Mouse (Mus musculus): ENCODE measurements around the gene 4931422A03Rik. TPM values are rescaled to one million over a fixed set of nuclear protein-coding genes. Genes with fewer than 3 reads are reported as not detected.

Gene 4931422A03Rik
- polyA plus RNA-seq, 1 experiment = not detected

DNA sequence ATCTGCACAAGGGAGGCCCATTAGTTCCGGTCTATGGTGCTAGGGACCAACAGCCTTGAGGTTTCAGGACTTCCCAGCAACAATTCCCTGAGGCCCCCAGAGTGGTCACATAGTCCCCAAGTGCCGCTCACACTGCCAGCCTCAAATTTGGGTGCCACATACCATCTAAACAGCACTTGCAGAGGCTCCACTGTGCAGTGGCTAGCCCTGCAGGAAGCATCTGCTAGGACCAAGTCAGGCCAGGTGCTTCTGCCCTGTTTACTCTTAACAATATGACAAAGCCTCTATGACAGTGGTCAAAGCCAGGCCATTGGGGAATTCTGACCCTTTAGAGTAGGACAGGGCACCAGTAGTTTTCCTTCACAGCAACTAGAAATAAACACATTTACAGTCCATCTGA lies 91.5 kb downstream of the 4931422A03Rik start:
- Histone ChIP-seq H3K4me3 (ENCODE audit: low read depth, low read length) (no peak overlapping the region), H3K27ac (ENCODE audit: insufficient read depth, low read depth, low read length) (no peak overlapping the region), H3K36me3 (ENCODE audit: control insufficient read depth, insufficient read depth, low read length) (no peaks in the 10 kb centered on the region), H3K27me3 (ENCODE audit: control insufficient read depth, insufficient read depth, low read length) (no peaks in the 10 kb centered on the region), H3K4me1 (ENCODE audit: control insufficient read depth, insufficient read depth, insufficient read length, low read length) (no peaks in the 10 kb centered on the region)
- TF ChIP-seq CTCF (IDR thresholded peaks at IDR 0.05; ENCODE audit: extremely low read depth, insufficient read length, insufficient replicate concordance, low read depth, low read length) = no peak
- no peak for TF ChIP-seq POLR2A (IDR thresholded peaks at IDR 0.05; ENCODE audit: low read depth, low read length)
- WGBS = 91% methylated on average over 2 of the region's 2 CpGs

DNA sequence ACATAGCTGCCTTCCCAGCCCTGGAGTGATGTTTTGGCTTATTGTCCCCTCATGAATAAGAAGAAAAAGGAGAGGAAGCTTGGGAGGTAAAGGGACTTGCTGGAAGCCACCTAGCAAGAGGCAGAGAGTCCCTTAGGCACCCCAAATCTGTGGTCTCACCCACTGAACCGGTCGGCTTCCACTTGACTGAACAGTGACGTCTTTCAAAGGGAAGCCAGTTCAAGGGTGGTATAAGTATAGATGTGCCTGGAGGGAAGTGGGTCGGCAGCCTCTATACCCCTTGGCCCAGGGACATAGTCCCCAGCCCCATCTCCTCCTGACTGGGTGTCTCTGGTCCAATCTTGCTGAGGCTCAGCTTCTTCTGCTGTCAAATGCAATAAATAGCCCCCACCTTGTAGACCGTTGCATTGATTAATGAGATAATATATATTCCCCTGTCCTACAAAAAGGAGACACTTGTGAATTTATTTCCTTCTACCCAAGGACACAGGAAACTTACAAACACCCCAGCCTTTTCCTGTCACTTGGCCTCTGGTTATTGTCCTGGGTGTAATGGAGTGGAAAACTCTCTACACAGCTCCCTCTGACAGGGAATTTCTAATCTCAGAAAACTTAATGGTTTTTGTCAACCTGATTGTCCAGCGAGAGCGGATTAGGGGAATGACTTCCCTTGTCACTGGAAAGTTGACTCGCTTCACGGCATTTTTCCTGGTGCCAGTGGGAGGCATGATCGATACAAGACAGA lies 92.3 kb downstream of the 4931422A03Rik start:
- Histone ChIP-seq H3K36me3 (ENCODE audit: control insufficient read depth, insufficient read depth, low read length) (no peaks in the 10 kb centered on the region), H3K27me3 (ENCODE audit: control insufficient read depth, insufficient read depth, low read length) (no peaks in the 10 kb centered on the region), H3K4me3 (ENCODE audit: low read depth, low read length) (no peak overlapping the region), H3K27ac (ENCODE audit: insufficient read depth, low read depth, low read length) (no peak overlapping the region), H3K4me1 (ENCODE audit: control insufficient read depth, insufficient read depth, insufficient read length, low read length) (no peaks in the 10 kb centered on the region)
- TF ChIP-seq POLR2A (IDR thresholded peaks at IDR 0.05; ENCODE audit: low read depth, low read length) = no peak
- no peak for TF ChIP-seq CTCF (IDR thresholded peaks at IDR 0.05; ENCODE audit: extremely low read depth, insufficient read length, insufficient replicate concordance, low read depth, low read length)
- 75% methylated on average over 10 of the region's 10 CpGs for WGBS

DNA sequence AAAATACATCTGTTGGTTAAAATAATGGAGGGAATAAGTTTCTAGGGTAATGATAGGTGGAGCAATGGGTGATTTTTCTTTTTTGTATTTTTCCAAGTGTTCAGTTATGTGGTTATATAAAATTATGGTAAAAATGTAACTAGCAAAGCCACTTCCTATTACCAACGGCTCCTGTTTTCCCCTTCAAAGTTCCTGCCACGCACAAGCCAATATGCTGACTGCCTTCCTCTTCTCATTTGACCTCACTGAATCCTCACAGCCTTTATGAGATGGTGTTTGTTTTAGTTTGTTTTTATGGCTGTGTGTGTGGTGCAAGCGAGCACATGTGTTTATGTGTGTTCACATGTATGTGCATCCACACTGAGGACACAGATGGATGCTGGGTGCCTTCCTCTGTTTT lies 93.5 kb downstream of the 4931422A03Rik start:
- no peaks in the 10 kb centered on the region for H3K27me3 ChIP-seq (ENCODE audit: control insufficient read depth, insufficient read depth, low read length)
- no peaks in the 10 kb centered on the region for H3K36me3 ChIP-seq (ENCODE audit: control insufficient read depth, insufficient read depth, low read length)
- no peaks in the 10 kb centered on the region for H3K4me1 ChIP-seq (ENCODE audit: control insufficient read depth, insufficient read depth, insufficient read length, low read length)
- H3K4me3 ChIP-seq (ENCODE audit: low read depth, low read length) = no peak overlapping the region
- no peak for TF ChIP-seq CTCF (IDR thresholded peaks at IDR 0.05; ENCODE audit: extremely low read depth, insufficient read length, insufficient replicate concordance, low read depth, low read length)
- 48% methylated on average over 3 of the region's 3 CpGs for WGBS
- no peak overlapping the region for H3K27ac ChIP-seq (ENCODE audit: insufficient read depth, low read depth, low read length)

DNA sequence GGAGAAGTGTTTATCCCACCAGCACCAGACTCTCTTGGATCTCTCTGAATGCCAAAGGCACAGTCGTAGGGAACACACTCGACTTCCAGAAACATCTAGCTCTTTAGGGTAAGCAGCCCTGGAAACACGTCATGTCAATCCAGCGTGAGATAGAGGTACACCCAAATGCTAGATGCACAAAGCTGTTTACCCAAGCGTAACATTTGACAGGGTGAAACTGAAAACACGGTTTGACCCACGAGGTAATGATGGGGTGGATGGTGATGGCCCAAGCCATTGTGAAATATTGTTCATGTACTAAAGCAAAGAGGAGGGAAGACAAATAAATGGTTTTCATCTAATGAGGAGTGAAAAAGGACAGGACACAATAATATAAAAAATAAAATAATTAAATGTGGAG lies 93.9 kb downstream of the 4931422A03Rik start:
- Histone ChIP-seq H3K4me3 (ENCODE audit: low read depth, low read length) (no peak overlapping the region), H3K36me3 (ENCODE audit: control insufficient read depth, insufficient read depth, low read length) (no peaks in the 10 kb centered on the region), H3K4me1 (ENCODE audit: control insufficient read depth, insufficient read depth, insufficient read length, low read length) (no peaks in the 10 kb centered on the region), H3K27me3 (ENCODE audit: control insufficient read depth, insufficient read depth, low read length) (no peaks in the 10 kb centered on the region), H3K27ac (ENCODE audit: insufficient read depth, low read depth, low read length) (no peak overlapping the region)
- TF ChIP-seq CTCF (IDR thresholded peaks at IDR 0.05; ENCODE audit: extremely low read depth, insufficient read length, insufficient replicate concordance, low read depth, low read length) (no peak), POLR2A (IDR thresholded peaks at IDR 0.05; ENCODE audit: low read depth, low read length) (no peak)
- 47% methylated on average over 7 of the region's 7 CpGs for WGBS

DNA sequence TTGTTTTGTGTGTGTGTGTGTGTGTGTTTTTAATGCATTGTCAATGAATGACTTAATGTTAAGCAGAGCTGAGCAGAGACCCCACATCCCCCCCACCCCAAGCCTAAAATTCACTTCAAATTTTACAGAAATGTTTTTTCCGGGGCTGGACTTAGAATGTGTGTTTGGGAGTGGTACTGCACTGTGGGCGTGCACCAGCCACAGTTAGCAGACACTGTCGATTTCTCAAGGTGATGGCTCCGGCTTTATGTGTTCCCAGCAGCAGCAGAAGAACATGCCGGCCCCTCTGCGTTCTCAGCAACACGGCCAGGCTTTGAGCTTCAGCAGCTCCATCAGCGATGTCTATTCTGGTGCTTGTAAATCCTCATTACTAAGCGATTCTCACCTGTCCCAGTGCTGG lies 95.7 kb downstream of the 4931422A03Rik start:
- Histone ChIP-seq H3K4me1 (ENCODE audit: control insufficient read depth, insufficient read depth, insufficient read length, low read length) (no peaks in the 10 kb centered on the region), H3K4me3 (ENCODE audit: low read depth, low read length) (no peak overlapping the region), H3K36me3 (ENCODE audit: control insufficient read depth, insufficient read depth, low read length) (no peaks in the 10 kb centered on the region), H3K27ac (ENCODE audit: insufficient read depth, low read depth, low read length) (no peak overlapping the region), H3K27me3 (ENCODE audit: control insufficient read depth, insufficient read depth, low read length) (no peaks in the 10 kb centered on the region)
- WGBS = 65% methylated on average over 9 of the region's 9 CpGs
- TF ChIP-seq POLR2A (IDR thresholded peaks at IDR 0.05; ENCODE audit: low read depth, low read length) = no peak
- TF ChIP-seq CTCF (IDR thresholded peaks at IDR 0.05; ENCODE audit: extremely low read depth, insufficient read length, insufficient replicate concordance, low read depth, low read length) = no peak

GRCm38 (mm10) chr2:103932025-103932424 lies 96.1 kb downstream of the 4931422A03Rik start:
- no peak overlapping the region for H3K27ac ChIP-seq (ENCODE audit: insufficient read depth, low read depth, low read length)
- no peaks in the 10 kb centered on the region for H3K36me3 ChIP-seq (ENCODE audit: control insufficient read depth, insufficient read depth, low read length)
- no peak overlapping the region for H3K4me3 ChIP-seq (ENCODE audit: low read depth, low read length)
- 53% methylated on average over 2 of the region's 2 CpGs for WGBS
- H3K27me3 ChIP-seq (ENCODE audit: control insufficient read depth, insufficient read depth, low read length) = no peaks in the 10 kb centered on the region
- TF ChIP-seq POLR2A (IDR thresholded peaks at IDR 0.05; ENCODE audit: low read depth, low read length) = no peak
- TF ChIP-seq CTCF (IDR thresholded peaks at IDR 0.05; ENCODE audit: extremely low read depth, insufficient read length, insufficient replicate concordance, low read depth, low read length) = no peak
- no peaks in the 10 kb centered on the region for H3K4me1 ChIP-seq (ENCODE audit: control insufficient read depth, insufficient read depth, insufficient read length, low read length)

- no peak overlapping the region; the same call in 1 of the 2 replicates for H3K27ac ChIP-seq (ENCODE audit: insufficient read depth, low read depth, low read length)
- H3K27me3 ChIP-seq (ENCODE audit: control insufficient read depth, insufficient read depth, low read length) = no peaks in the 10 kb centered on the region
- no peaks in the 10 kb centered on the region for H3K4me1 ChIP-seq (ENCODE audit: control insufficient read depth, insufficient read depth, insufficient read length, low read length)
- no peak overlapping the region for H3K4me3 ChIP-seq (ENCODE audit: low read depth, low read length)
- H3K36me3 ChIP-seq (ENCODE audit: control insufficient read depth, insufficient read depth, low read length) = no peaks in the 10 kb centered on the region
- TF ChIP-seq CTCF (IDR thresholded peaks at IDR 0.05; ENCODE audit: extremely low read depth, insufficient read length, insufficient replicate concordance, low read depth, low read length) = no peak
- no peak for TF ChIP-seq POLR2A (IDR thresholded peaks at IDR 0.05; ENCODE audit: low read depth, low read length)
- WGBS = 40% methylated on average over 7 of the region's 7 CpGs
Measured at GRCm38 (mm10) chr2:103931511-103931911, 96.7 kb downstream of the 4931422A03Rik start.
